Mouse (Mus musculus): ENCODE measurements around the gene Bcl2l15. TPM values are rescaled to one million over a fixed set of nuclear protein-coding genes. Genes with fewer than 3 reads are reported as not detected.
"Not testable (repeated sequence)": the region's sequence is repeated elsewhere in the genome, so short reads cannot be mapped to it uniquely, and the experiment has no call there.

Gene Bcl2l15
- polyA plus RNA-seq, 1 experiment from 2014 or later = 0.31 TPM

GRCm38 (mm10) chr3:103827548-103827947, 4.9 kb upstream of the Bcl2l15 start:
- DNase-seq (ENCODE audit: low spot score) (no peak), ATAC-seq (ENCODE audit: low FRiP score) (no peak)
- Histone ChIP-seq H3K9ac (no peak overlapping the region), H3K4me3 (replicated peaks; ENCODE audit: low read length) (no peak overlapping the region), H3K9me3 (ENCODE audit: control insufficient read depth, low read length) (no peaks in the 10 kb centered on the region), H3K27me3 (ENCODE audit: control insufficient read depth, insufficient read depth, low read length) (no peaks in the 10 kb centered on the region), H3K27ac (no peak overlapping the region), H3K36me3 (replicated peaks; ENCODE audit: control insufficient read depth, insufficient read depth) (peaks cover 8% of the 10 kb centered on the region; the same call in 1 of the 2 replicates), H3K4me1 (replicated peaks; ENCODE audit: control insufficient read depth, insufficient read depth, low read length) (no peaks in the 10 kb centered on the region), H3K4me2 (replicated peaks) (no peak overlapping the region)

GRCm38 (mm10) chr3:103829036-103829435, 3.4 kb upstream of the Bcl2l15 start:
- H3K4me2 ChIP-seq (replicated peaks) = no peak overlapping the region
- H3K4me1 ChIP-seq (replicated peaks; ENCODE audit: control insufficient read depth, insufficient read depth, low read length) = no peaks in the 10 kb centered on the region
- no peaks in the 10 kb centered on the region for H3K36me3 ChIP-seq (replicated peaks; ENCODE audit: control insufficient read depth, insufficient read depth)
- H3K27ac ChIP-seq = no peak overlapping the region
- DNase-seq (ENCODE audit: low spot score) (no peak), ATAC-seq (ENCODE audit: low FRiP score) (no peak)
- no peak overlapping the region for H3K4me3 ChIP-seq (replicated peaks; ENCODE audit: low read length)
- 92% methylated on average over 3 of the region's 3 CpGs for WGBS
- H3K9ac ChIP-seq = no peak overlapping the region
- no peaks in the 10 kb centered on the region for H3K27me3 ChIP-seq (ENCODE audit: control insufficient read depth, insufficient read depth, low read length)
- no peaks in the 10 kb centered on the region for H3K9me3 ChIP-seq (ENCODE audit: control insufficient read depth, low read length)

- H3K4me2 ChIP-seq (replicated peaks); H3K4me1 ChIP-seq (replicated peaks; ENCODE audit: control insufficient read depth, insufficient read depth, low read length); ATAC-seq (ENCODE audit: low FRiP score); H3K27ac ChIP-seq; DNase-seq (ENCODE audit: low spot score); H3K36me3 ChIP-seq (replicated peaks; ENCODE audit: control insufficient read depth, insufficient read depth); H3K27me3 ChIP-seq (ENCODE audit: control insufficient read depth, insufficient read depth, low read length); H3K4me3 ChIP-seq (replicated peaks; ENCODE audit: low read length); H3K9ac ChIP-seq; H3K9me3 ChIP-seq (ENCODE audit: control insufficient read depth, low read length): not testable (repeated sequence)
- WGBS = 52% methylated on average over 1 of the region's 1 CpGs
These were observed 1.7 kb upstream of the Bcl2l15 start for GRCm38 (mm10) chr3:103830681-103831080.

- Histone ChIP-seq H3K4me3 (replicated peaks; ENCODE audit: low read length) (no peak overlapping the region), H3K4me1 (replicated peaks; ENCODE audit: control insufficient read depth, insufficient read depth, low read length) (no peaks in the 10 kb centered on the region), H3K9ac (no peak overlapping the region), H3K4me2 (replicated peaks) (no peak overlapping the region), H3K36me3 (replicated peaks; ENCODE audit: control insufficient read depth, insufficient read depth) (no peaks in the 10 kb centered on the region), H3K27ac (no peak overlapping the region), H3K27me3 (ENCODE audit: control insufficient read depth, insufficient read depth, low read length) (no peaks in the 10 kb centered on the region), H3K9me3 (ENCODE audit: control insufficient read depth, low read length) (no peaks in the 10 kb centered on the region)
- DNase-seq (ENCODE audit: low spot score) (no peak), ATAC-seq (ENCODE audit: low FRiP score) (no peak)
- 85% methylated on average over 7 of the region's 7 CpGs for WGBS
These were observed 1.3 kb upstream of the Bcl2l15 start for GRCm38 (mm10) chr3:103831146-103831545.

GRCm38 (mm10) chr3:103834001-103834400, 1.6 kb downstream of the Bcl2l15 start:
- Histone ChIP-seq H3K9ac (no peak overlapping the region), H3K27me3 (ENCODE audit: control insufficient read depth, insufficient read depth, low read length) (no peaks in the 10 kb centered on the region), H3K4me2 (replicated peaks) (no peak overlapping the region), H3K27ac (no peak overlapping the region), H3K4me3 (replicated peaks; ENCODE audit: low read length) (no peak overlapping the region), H3K9me3 (ENCODE audit: control insufficient read depth, low read length) (no peaks in the 10 kb centered on the region), H3K36me3 (replicated peaks; ENCODE audit: control insufficient read depth, insufficient read depth) (no peaks in the 10 kb centered on the region), H3K4me1 (replicated peaks; ENCODE audit: control insufficient read depth, insufficient read depth, low read length) (no peaks in the 10 kb centered on the region)
- ATAC-seq (ENCODE audit: low FRiP score) (no peak), DNase-seq (ENCODE audit: low spot score) (no peak)
- 95% methylated on average over 2 of the region's 2 CpGs for WGBS

- Histone ChIP-seq H3K27me3 (ENCODE audit: control insufficient read depth, insufficient read depth, low read length) (no peaks in the 10 kb centered on the region), H3K36me3 (replicated peaks; ENCODE audit: control insufficient read depth, insufficient read depth) (no peaks in the 10 kb centered on the region), H3K9me3 (ENCODE audit: control insufficient read depth, low read length) (no peaks in the 10 kb centered on the region), H3K27ac (no peak overlapping the region), H3K4me1 (replicated peaks; ENCODE audit: control insufficient read depth, insufficient read depth, low read length) (no peaks in the 10 kb centered on the region), H3K4me2 (replicated peaks) (no peak overlapping the region), H3K9ac (no peak overlapping the region), H3K4me3 (replicated peaks; ENCODE audit: low read length) (no peak overlapping the region)
- no peak for ATAC-seq (ENCODE audit: low FRiP score)
- WGBS = 83% methylated on average over 6 of the region's 6 CpGs
- no peak for DNase-seq (ENCODE audit: low spot score)
These were observed 3.0 kb downstream of the Bcl2l15 start for GRCm38 (mm10) chr3:103835272-103835950.

GRCm38 (mm10) chr3:103835951-103836310, 3.5 kb downstream of the Bcl2l15 start:
- H3K9me3 ChIP-seq (ENCODE audit: control insufficient read depth, low read length) = no peaks in the 10 kb centered on the region
- no peak overlapping the region for H3K4me2 ChIP-seq (replicated peaks)
- H3K4me3 ChIP-seq (replicated peaks; ENCODE audit: low read length) = no peak overlapping the region
- ATAC-seq (ENCODE audit: low FRiP score) (no peak), DNase-seq (ENCODE audit: low spot score) (no peak)
- no peaks in the 10 kb centered on the region for H3K4me1 ChIP-seq (replicated peaks; ENCODE audit: control insufficient read depth, insufficient read depth, low read length)
- H3K27me3 ChIP-seq (ENCODE audit: control insufficient read depth, insufficient read depth, low read length) = no peaks in the 10 kb centered on the region
- H3K9ac ChIP-seq = no peak overlapping the region
- H3K36me3 ChIP-seq (replicated peaks; ENCODE audit: control insufficient read depth, insufficient read depth) = no peaks in the 10 kb centered on the region
- WGBS = 86% methylated on average over 10 of the region's 10 CpGs
- H3K27ac ChIP-seq = no peak overlapping the region

- H3K27me3 ChIP-seq (ENCODE audit: control insufficient read depth, insufficient read depth, low read length) = no peaks in the 10 kb centered on the region
- no peaks in the 10 kb centered on the region for H3K36me3 ChIP-seq (replicated peaks; ENCODE audit: control insufficient read depth, insufficient read depth)
- no peaks in the 10 kb centered on the region for H3K9me3 ChIP-seq (ENCODE audit: control insufficient read depth, low read length)
- 97% methylated on average over 5 of the region's 5 CpGs for WGBS
- no peak overlapping the region for H3K4me3 ChIP-seq (replicated peaks; ENCODE audit: low read length)
- no peaks in the 10 kb centered on the region for H3K4me1 ChIP-seq (replicated peaks; ENCODE audit: control insufficient read depth, insufficient read depth, low read length)
- no peak overlapping the region for H3K27ac ChIP-seq
- DNase-seq (ENCODE audit: low spot score) (no peak), ATAC-seq (ENCODE audit: low FRiP score) (no peak)
- H3K9ac ChIP-seq = no peak overlapping the region
- H3K4me2 ChIP-seq (replicated peaks) = no peak overlapping the region
These were observed 4.1 kb downstream of the Bcl2l15 start for GRCm38 (mm10) chr3:103836453-103836852.

- 93% methylated on average over 6 of the region's 6 CpGs for WGBS
- Histone ChIP-seq H3K9me3 (ENCODE audit: control insufficient read depth, low read length) (no peaks in the 10 kb centered on the region), H3K9ac (no peak overlapping the region)
These were observed 7.3 kb downstream of the Bcl2l15 start for GRCm38 (mm10) chr3:103839711-103840110.

GRCm38 (mm10) chr3:103840195-103840594, 7.8 kb downstream of the Bcl2l15 start:
- not testable (repeated sequence) for H3K4me1 ChIP-seq (replicated peaks; ENCODE audit: control insufficient read depth, insufficient read depth, low read length); H3K27me3 ChIP-seq (ENCODE audit: control insufficient read depth, insufficient read depth, low read length); ATAC-seq (ENCODE audit: low FRiP score); H3K27ac ChIP-seq; DNase-seq (ENCODE audit: low spot score); H3K4me2 ChIP-seq (replicated peaks); H3K36me3 ChIP-seq (replicated peaks; ENCODE audit: control insufficient read depth, insufficient read depth); H3K9me3 ChIP-seq (ENCODE audit: control insufficient read depth, low read length); H3K4me3 ChIP-seq (replicated peaks; ENCODE audit: low read length); H3K9ac ChIP-seq
- 67% methylated on average over 3 of the region's 3 CpGs for WGBS

More at GRCm38 (mm10) chr3:103839711-103840110, 7.3 kb downstream of the Bcl2l15 start:
- no peaks in the 10 kb centered on the region for H3K4me1 ChIP-seq (replicated peaks; ENCODE audit: control insufficient read depth, insufficient read depth, low read length)
- DNase-seq (ENCODE audit: low spot score) = no peak
- ATAC-seq (ENCODE audit: low FRiP score) = no peak
- H3K27me3 ChIP-seq (ENCODE audit: control insufficient read depth, insufficient read depth, low read length) = no peaks in the 10 kb centered on the region
- no peaks in the 10 kb centered on the region for H3K36me3 ChIP-seq (replicated peaks; ENCODE audit: control insufficient read depth, insufficient read depth)
- no peak overlapping the region for H3K4me3 ChIP-seq (replicated peaks; ENCODE audit: low read length)
- H3K4me2 ChIP-seq (replicated peaks) = no peak overlapping the region
- H3K27ac ChIP-seq = no peak overlapping the region

All from hindbrain, embryonic 14.5 days (tissue).